Mouse (Mus musculus): Measurements from ENCODE around the gene Pkmyt1. TPM values are rescaled to one million over a fixed set of nuclear protein-coding genes. Genes with fewer than 3 reads are reported as not detected.

Pkmyt1 gene
- polyA plus RNA-seq, 1 experiment from 2014 or later, result 20.8 TPM

GRCm38 (mm10) chr17:23706212-23706611, 19.9 kb upstream of the Pkmyt1 start:
- no peak overlapping the region for H3K4me3 ChIP-seq (ENCODE audit: low read length)
- no peaks in the 10 kb centered on the region for H3K4me1 ChIP-seq (ENCODE audit: control insufficient read depth, insufficient read depth, low read depth, low read length)
- no peak overlapping the region for H3K4me2 ChIP-seq (ENCODE audit: low read length)
- no peaks in the 10 kb centered on the region; the same call in 1 of the 2 replicates for H3K27me3 ChIP-seq (replicated peaks; ENCODE audit: control insufficient read depth, insufficient read depth, low read length)
- no peaks in the 10 kb centered on the region for H3K36me3 ChIP-seq (ENCODE audit: control insufficient read depth, insufficient read depth, low read length)
- H3K9me3 ChIP-seq (ENCODE audit: control insufficient read depth, low read length), result no peaks in the 10 kb centered on the region
- H3K9ac ChIP-seq (ENCODE audit: low read depth, low read length), result no peak overlapping the region
- WGBS, result 0% methylated on average over 3 of the region's 3 CpGs
- ATAC-seq, result peak; percentile 64
- H3K27ac ChIP-seq (ENCODE audit: low read depth, low read length), result no peak overlapping the region

GRCm38 (mm10) chr17:23717003-23717402, 9.1 kb upstream of the Pkmyt1 start:
- WGBS, result 72% methylated on average over 2 of the region's 2 CpGs
- no peak for ATAC-seq

GRCm38 (mm10) chr17:23719455-23719854, 6.7 kb upstream of the Pkmyt1 start:
- 7% methylated on average over 1 of the region's 1 CpGs for WGBS
- Histone ChIP-seq H3K27ac (ENCODE audit: low read depth, low read length) (no peak overlapping the region), H3K4me2 (ENCODE audit: low read length) (no peak overlapping the region), H3K4me3 (ENCODE audit: low read length) (no peak overlapping the region), H3K27me3 (replicated peaks; ENCODE audit: control insufficient read depth, insufficient read depth, low read length) (no peaks in the 10 kb centered on the region), H3K36me3 (ENCODE audit: control insufficient read depth, insufficient read depth, low read length) (no peaks in the 10 kb centered on the region), H3K9me3 (ENCODE audit: control insufficient read depth, low read length) (no peaks in the 10 kb centered on the region), H3K4me1 (ENCODE audit: control insufficient read depth, insufficient read depth, low read depth, low read length) (no peaks in the 10 kb centered on the region), H3K9ac (ENCODE audit: low read depth, low read length) (no peak overlapping the region)
- no peak for ATAC-seq

More at GRCm38 (mm10) chr17:23717003-23717402, 9.1 kb upstream of the Pkmyt1 start:
- no peak overlapping the region for H3K27ac ChIP-seq (ENCODE audit: low read depth, low read length)
- H3K9ac ChIP-seq (ENCODE audit: low read depth, low read length), result no peak overlapping the region
- no peaks in the 10 kb centered on the region for H3K27me3 ChIP-seq (replicated peaks; ENCODE audit: control insufficient read depth, insufficient read depth, low read length)
- H3K36me3 ChIP-seq (ENCODE audit: control insufficient read depth, insufficient read depth, low read length), result no peaks in the 10 kb centered on the region
- no peak overlapping the region for H3K4me3 ChIP-seq (ENCODE audit: low read length)
- no peak overlapping the region for H3K4me2 ChIP-seq (ENCODE audit: low read length)
- H3K4me1 ChIP-seq (ENCODE audit: control insufficient read depth, insufficient read depth, low read depth, low read length), result no peaks in the 10 kb centered on the region
- no peaks in the 10 kb centered on the region for H3K9me3 ChIP-seq (ENCODE audit: control insufficient read depth, low read length)

GRCm38 (mm10) chr17:23721886-23722285, 4.2 kb upstream of the Pkmyt1 start:
- no peak overlapping the region for H3K27ac ChIP-seq (ENCODE audit: low read depth, low read length)
- ATAC-seq, result no peak

GRCm38 (mm10) chr17:23722376-23723125, 3.6 kb upstream of the Pkmyt1 start, which contains the start of gene 1520401A03Rik:
TSS of gene 1520401A03Rik (minus strand) at chr17:23722783.
- no peak within 1 kb of the TSS for H3K4me3 ChIP-seq (ENCODE audit: low read length)
- no peak within 1 kb of the TSS for H3K9ac ChIP-seq (ENCODE audit: low read depth, low read length)
- H3K27me3 ChIP-seq (replicated peaks; ENCODE audit: control insufficient read depth, insufficient read depth, low read length), result no peaks in the 10 kb centered on the region
- no peak within 1 kb of the TSS for H3K27ac ChIP-seq (ENCODE audit: low read depth, low read length)
- no peak for ATAC-seq
- H3K9me3 ChIP-seq (ENCODE audit: control insufficient read depth, low read length), result no peaks in the 10 kb centered on the region
- no peak within 1 kb of the TSS for H3K4me2 ChIP-seq (ENCODE audit: low read length)
- 66% methylated on average over 7 of the region's 7 CpGs for whole genome bisulfite sequencing
- H3K36me3 ChIP-seq (ENCODE audit: control insufficient read depth, insufficient read depth, low read length), result no peaks in the 10 kb centered on the region
- H3K4me1 ChIP-seq (ENCODE audit: control insufficient read depth, insufficient read depth, low read depth, low read length), result peaks cover 10% of the 10 kb centered on the region

More at GRCm38 (mm10) chr17:23721886-23722285, 4.2 kb upstream of the Pkmyt1 start:
- Histone ChIP-seq H3K4me2 (ENCODE audit: low read length) (no peak overlapping the region), H3K4me3 (ENCODE audit: low read length) (no peak overlapping the region), H3K27me3 (replicated peaks; ENCODE audit: control insufficient read depth, insufficient read depth, low read length) (no peaks in the 10 kb centered on the region), H3K4me1 (ENCODE audit: control insufficient read depth, insufficient read depth, low read depth, low read length) (peaks cover 8% of the 10 kb centered on the region), H3K36me3 (ENCODE audit: control insufficient read depth, insufficient read depth, low read length) (no peaks in the 10 kb centered on the region), H3K9me3 (ENCODE audit: control insufficient read depth, low read length) (no peaks in the 10 kb centered on the region), H3K9ac (ENCODE audit: low read depth, low read length) (no peak overlapping the region)
- WGBS, result 87% methylated on average over 2 of the region's 2 CpGs

GRCm38 (mm10) chr17:23725477-23725876, 659 bp upstream of the Pkmyt1 start:
- Histone ChIP-seq H3K27ac (ENCODE audit: low read depth, low read length) (peak overlapping the region; percentile 72), H3K4me2 (ENCODE audit: low read length) (peak overlapping the region; percentile 96), H3K36me3 (ENCODE audit: control insufficient read depth, insufficient read depth, low read length) (no peaks in the 10 kb centered on the region), H3K27me3 (replicated peaks; ENCODE audit: control insufficient read depth, insufficient read depth, low read length) (no peaks in the 10 kb centered on the region), H3K4me1 (ENCODE audit: control insufficient read depth, insufficient read depth, low read depth, low read length) (peaks cover 10% of the 10 kb centered on the region), H3K4me3 (ENCODE audit: low read length) (peak overlapping the region; percentile 92), H3K9me3 (ENCODE audit: control insufficient read depth, low read length) (no peaks in the 10 kb centered on the region), H3K9ac (ENCODE audit: low read depth, low read length) (peak overlapping the region; percentile 77)
- ATAC-seq, result no peak
- 67% methylated on average over 4 of the region's 4 CpGs for WGBS

GRCm38 (mm10) chr17:23726758-23727142, 614 bp downstream of the Pkmyt1 start:
- Histone ChIP-seq H3K4me3 (ENCODE audit: low read length) (peak overlapping the region; percentile 92), H3K27ac (ENCODE audit: low read depth, low read length) (peak overlapping the region; percentile 63; the same call in 1 of the 2 replicates), H3K36me3 (ENCODE audit: control insufficient read depth, insufficient read depth, low read length) (no peaks in the 10 kb centered on the region), H3K27me3 (replicated peaks; ENCODE audit: control insufficient read depth, insufficient read depth, low read length) (no peaks in the 10 kb centered on the region), H3K4me1 (ENCODE audit: control insufficient read depth, insufficient read depth, low read depth, low read length) (peaks cover 10% of the 10 kb centered on the region), H3K4me2 (ENCODE audit: low read length) (peak overlapping the region; percentile 96), H3K9ac (ENCODE audit: low read depth, low read length) (peak overlapping the region; percentile 77), H3K9me3 (ENCODE audit: control insufficient read depth, low read length) (no peaks in the 10 kb centered on the region)
- 0% methylated on average over 16 of the region's 20 CpGs for WGBS
- ATAC-seq, result peak; percentile 85

- H3K9me3 ChIP-seq (ENCODE audit: control insufficient read depth, low read length), result no peaks in the 10 kb centered on the region
- H3K4me2 ChIP-seq (ENCODE audit: low read length), result no peak overlapping the region
- H3K9ac ChIP-seq (ENCODE audit: low read depth, low read length), result no peak overlapping the region
- H3K27ac ChIP-seq (ENCODE audit: low read depth, low read length), result no peak overlapping the region
- H3K4me1 ChIP-seq (ENCODE audit: control insufficient read depth, insufficient read depth, low read depth, low read length), result peaks cover 9% of the 10 kb centered on the region
- 70% methylated on average over 1 of the region's 1 CpGs for WGBS
- no peaks in the 10 kb centered on the region; the same call in 1 of the 2 replicates for H3K36me3 ChIP-seq (ENCODE audit: control insufficient read depth, insufficient read depth, low read length)
- no peaks in the 10 kb centered on the region for H3K27me3 ChIP-seq (replicated peaks; ENCODE audit: control insufficient read depth, insufficient read depth, low read length)
- no peak for ATAC-seq
- no peak overlapping the region for H3K4me3 ChIP-seq (ENCODE audit: low read length)
These were observed 4.3 kb downstream of the Pkmyt1 start for GRCm38 (mm10) chr17:23730441-23730840.

- Histone ChIP-seq H3K27me3 (replicated peaks; ENCODE audit: control insufficient read depth, insufficient read depth, low read length) (no peaks in the 10 kb centered on the region), H3K36me3 (ENCODE audit: control insufficient read depth, insufficient read depth, low read length) (peaks cover 12% of the 10 kb centered on the region), H3K4me3 (ENCODE audit: low read length) (no peak overlapping the region), H3K9ac (ENCODE audit: low read depth, low read length) (no peak overlapping the region), H3K4me2 (ENCODE audit: low read length) (no peak overlapping the region), H3K9me3 (ENCODE audit: control insufficient read depth, low read length) (no peaks in the 10 kb centered on the region), H3K4me1 (ENCODE audit: control insufficient read depth, insufficient read depth, low read depth, low read length) (peaks cover 18% of the 10 kb centered on the region), H3K27ac (ENCODE audit: low read depth, low read length) (no peak overlapping the region)
- ATAC-seq, result peak; percentile 22
- WGBS, result 83% methylated on average over 1 of the region's 1 CpGs
These were observed 8.2 kb downstream of the Pkmyt1 start for GRCm38 (mm10) chr17:23734341-23734740.
